Mouse (Mus musculus) limb, embryonic 13.5 days (tissue): ENCODE results near the gene Spen. TPM values are rescaled to one million over a fixed set of nuclear protein-coding genes. Genes with fewer than 3 reads are reported as not detected.
A peak's percentile ranks its signal among the peaks of the same experiment; 100 is the strongest.

ENCODE experiments used
- ATAC-seq: fragments of 200-750 bp; cut with Nextera tagmentation; 2 replicates; pipeline ENCODE4 v1.8.0; 2017; ENCODE audit warnings: low read depth, moderate number of reproducible peaks, moderate TSS enrichment; ENCODE audit not compliant: low FRiP score
- H3K27ac ChIP-seq: fragments of 300-500 bp; sonication (generic); 2 replicates; pipeline ENCODE4 v1.5.1; 2015; ENCODE audit warnings: inconsistent platforms, mild to moderate bottlenecking, moderate library complexity
- H3K27me3 ChIP-seq: fragments of 300-500 bp; sonication (generic); 2 replicates; pipeline ENCODE4 v1.6.1; 2015; ENCODE audit warnings: mild to moderate bottlenecking, inconsistent platforms
- H3K36me3 ChIP-seq: fragments of 300-500 bp; sonication (generic); 2 replicates; pipeline ENCODE4 v1.6.1; 2015; ENCODE audit warnings: inconsistent platforms, mild to moderate bottlenecking, moderate library complexity
- H3K4me1 ChIP-seq: fragments of 300-500 bp; sonication (generic); 2 replicates; pipeline ENCODE4 v1.6.1; 2015; ENCODE audit warnings: inconsistent platforms
- H3K4me2 ChIP-seq: fragments of 300-500 bp; sonication (generic); replicated peaks from 2 replicates; pipeline ENCODE4 v1.6.1; 2015; ENCODE audit warnings: inconsistent platforms, mild to moderate bottlenecking, moderate library complexity
- H3K4me3 ChIP-seq: fragments of 300-500 bp; sonication (generic); 2 replicates; pipeline ENCODE4 v1.5.1; 2015; ENCODE audit warnings: moderate library complexity, mild to moderate bottlenecking, inconsistent platforms
- H3K9ac ChIP-seq: fragments of 300-500 bp; sonication (generic); 2 replicates; pipeline ENCODE4 v1.6.1; 2015; ENCODE audit warnings: mild to moderate bottlenecking, inconsistent platforms
- H3K9me3 ChIP-seq: fragments of 300-500 bp; sonication (generic); 2 replicates; pipeline ENCODE4 v1.6.1; 2016; ENCODE audit warnings: inconsistent platforms
- WGBS: fragments of 180-500 bp; shearing (Covaris S2); methylation state at CpG from one replicate; pipeline ENCODE4 v1.1.7; 2015; 5-methylcytosine and 5-hydroxymethylcytosine counted together
- polyA plus RNA-seq: library from polyadenylated mRNA; unstranded; fragments of >200 nt; fragmentation: Nextera tagmentation; extraction: Ambion mirVana; gene quantifications from 2 replicates; pipeline ENCODE4 v1.2.1, GENCODE M21; 2015

Gene Spen
- polyA plus RNA-seq, 1 experiment from 2014 or later: 10.8 TPM

DNA sequence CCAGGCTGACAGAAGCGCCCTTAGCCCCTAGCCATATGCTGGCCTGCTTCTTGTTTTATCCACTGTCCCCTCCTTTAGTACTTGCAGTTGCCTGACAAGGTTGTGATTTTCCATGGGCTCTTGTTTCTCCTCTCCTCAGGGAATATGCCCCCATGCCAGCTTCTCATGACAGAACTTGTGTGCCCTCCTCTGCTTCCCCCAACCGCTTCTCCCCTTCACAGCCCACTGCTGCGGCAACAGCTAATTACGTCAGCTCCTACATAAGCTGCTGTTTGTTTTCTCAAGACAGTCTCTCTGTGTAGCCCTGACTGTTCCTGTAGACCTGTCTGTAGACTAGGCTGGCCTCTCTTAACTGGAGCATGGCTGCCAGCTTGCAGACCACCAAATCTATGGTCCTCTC, 82.9 kb downstream of the Spen start:
- peaks cover 44% of the 10 kb centered on the region for H3K36me3 ChIP-seq
- WGBS: 69% methylated on average over 4 of the region's 4 CpGs

GRCm38 (mm10) chr4:141454581-141455350, 83.6 kb downstream of the Spen start:
- Histone ChIP-seq H3K27ac (no peak overlapping the region; the same call in 1 of the 2 replicates), H3K27me3 (no peaks in the 10 kb centered on the region), H3K9ac (no peak overlapping the region), H3K4me2 (no peak overlapping the region), H3K36me3 (peaks cover 44% of the 10 kb centered on the region), H3K9me3 (no peaks in the 10 kb centered on the region), H3K4me3 (no peak overlapping the region), H3K4me1 (peaks cover 29% of the 10 kb centered on the region)
- WGBS: 82% methylated on average over 14 of the region's 14 CpGs
- no peak for ATAC-seq

More for the DNA sequence above, 82.9 kb downstream of the Spen start:
- Histone ChIP-seq H3K4me2 (no peak overlapping the region), H3K9ac (no peak overlapping the region), H3K4me1 (peaks cover 29% of the 10 kb centered on the region), H3K9me3 (no peaks in the 10 kb centered on the region), H3K27ac (no peak overlapping the region), H3K27me3 (no peaks in the 10 kb centered on the region), H3K4me3 (no peak overlapping the region)
- no peak for ATAC-seq

- H3K4me2 ChIP-seq: no peak overlapping the region
- no peaks in the 10 kb centered on the region for H3K9me3 ChIP-seq
- peaks cover 13% of the 10 kb centered on the region; the same call in 1 of the 2 replicates for H3K4me1 ChIP-seq
- H3K27ac ChIP-seq: no peak overlapping the region
- no peak overlapping the region for H3K9ac ChIP-seq
- no peak for ATAC-seq
- no peaks in the 10 kb centered on the region for H3K27me3 ChIP-seq
- H3K4me3 ChIP-seq: no peak overlapping the region
- WGBS: 93% methylated on average over 9 of the region's 9 CpGs
- H3K36me3 ChIP-seq: peaks cover 68% of the 10 kb centered on the region
These were observed 86.4 kb downstream of the Spen start for GRCm38 (mm10) chr4:141451916-141452450.

GRCm38 (mm10) chr4:141451251-141451650, 87.1 kb downstream of the Spen start:
- Histone ChIP-seq H3K4me2 (no peak overlapping the region), H3K27me3 (no peaks in the 10 kb centered on the region), H3K4me1 (peaks cover 15% of the 10 kb centered on the region), H3K4me3 (no peak overlapping the region), H3K27ac (no peak overlapping the region), H3K9ac (no peak overlapping the region), H3K9me3 (no peaks in the 10 kb centered on the region), H3K36me3 (peaks cover 71% of the 10 kb centered on the region)
- 86% methylated on average over 2 of the region's 2 CpGs for WGBS
- no peak for ATAC-seq

DNA sequence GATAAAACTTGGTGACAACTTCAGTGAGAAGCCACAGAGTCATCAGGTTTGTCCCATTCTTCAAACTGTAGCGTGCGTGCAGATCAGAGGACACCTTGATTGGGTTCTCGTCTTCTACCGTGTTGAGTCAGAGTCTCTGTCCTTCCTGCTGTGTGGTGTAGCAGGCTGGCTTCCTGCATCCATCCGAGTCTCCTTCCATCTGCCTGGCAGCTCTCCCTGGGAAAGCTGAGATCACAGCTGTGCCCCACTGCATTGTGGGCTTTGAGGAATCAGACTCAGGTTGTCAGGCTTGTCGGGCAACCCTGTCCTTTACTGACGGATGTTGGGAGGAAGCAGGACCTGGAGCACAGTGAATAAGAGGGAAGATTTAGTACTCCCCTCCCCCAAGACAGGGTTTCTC, 92.2 kb downstream of the Spen start:
- 75% methylated on average over 7 of the region's 7 CpGs for WGBS
- ATAC-seq: no peak
- Histone ChIP-seq H3K4me1 (peaks cover 18% of the 10 kb centered on the region), H3K36me3 (peaks cover 42% of the 10 kb centered on the region), H3K27ac (no peak overlapping the region), H3K27me3 (no peaks in the 10 kb centered on the region), H3K9me3 (no peaks in the 10 kb centered on the region), H3K9ac (no peak overlapping the region), H3K4me3 (peak overlapping the region; percentile 95), H3K4me2 (peak overlapping the region; percentile 81)

DNA sequence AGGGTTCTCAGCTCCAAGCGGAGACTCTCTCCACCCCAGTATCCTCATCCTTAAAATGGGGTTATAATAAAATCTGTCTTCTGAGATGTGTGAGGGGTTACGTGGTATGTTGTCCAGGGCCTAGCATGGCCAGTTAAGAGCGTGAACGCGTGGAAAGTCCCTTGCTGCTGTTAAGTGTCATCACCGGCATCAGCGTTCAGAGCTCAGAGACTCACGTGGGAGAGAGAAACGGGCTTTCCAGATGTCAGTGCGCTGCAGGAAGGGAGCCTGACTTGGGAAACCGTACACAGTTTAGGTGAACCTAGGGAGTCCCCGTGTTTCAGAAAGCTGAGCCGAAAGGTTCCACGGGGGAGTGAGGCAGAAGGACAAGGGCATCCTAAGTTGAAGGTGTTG, 93.1 kb downstream of the Spen start:
- peak overlapping the region; percentile 69; the same call in 1 of the 2 replicates for H3K27ac ChIP-seq
- peak overlapping the region; percentile 95 for H3K4me3 ChIP-seq
- H3K4me2 ChIP-seq: peak overlapping the region; percentile 81
- H3K36me3 ChIP-seq: peaks cover 41% of the 10 kb centered on the region
- no peaks in the 10 kb centered on the region for H3K9me3 ChIP-seq
- peaks cover 18% of the 10 kb centered on the region for H3K4me1 ChIP-seq
- 13% methylated on average over 14 of the region's 14 CpGs for WGBS
- ATAC-seq: no peak
- H3K27me3 ChIP-seq: no peaks in the 10 kb centered on the region
- H3K9ac ChIP-seq: peak overlapping the region; percentile 95

- H3K4me3 ChIP-seq: peak within 1 kb of the TSS; percentile 95
- H3K36me3 ChIP-seq: peaks cover 35% of the 10 kb centered on the region
- H3K27ac ChIP-seq: peak within 1 kb of the TSS; percentile 69; the same call in 1 of the 2 replicates
- peaks cover 18% of the 10 kb centered on the region for H3K4me1 ChIP-seq
- H3K27me3 ChIP-seq: no peaks in the 10 kb centered on the region
- H3K9ac ChIP-seq: peak within 1 kb of the TSS; percentile 95
- peak within 1 kb of the TSS; percentile 81 for H3K4me2 ChIP-seq
- ATAC-seq: peak; percentile 87
- no peaks in the 10 kb centered on the region for H3K9me3 ChIP-seq
- under 1% methylated on average over 85 of the region's 102 CpGs for WGBS
These were observed 93.7 kb downstream of the Spen start, which contains the start of gene Zbtb17 for GRCm38 (mm10) chr4:141444451-141445327. Gene Zbtb17 (plus strand): TSS chr4:141444654.

DNA sequence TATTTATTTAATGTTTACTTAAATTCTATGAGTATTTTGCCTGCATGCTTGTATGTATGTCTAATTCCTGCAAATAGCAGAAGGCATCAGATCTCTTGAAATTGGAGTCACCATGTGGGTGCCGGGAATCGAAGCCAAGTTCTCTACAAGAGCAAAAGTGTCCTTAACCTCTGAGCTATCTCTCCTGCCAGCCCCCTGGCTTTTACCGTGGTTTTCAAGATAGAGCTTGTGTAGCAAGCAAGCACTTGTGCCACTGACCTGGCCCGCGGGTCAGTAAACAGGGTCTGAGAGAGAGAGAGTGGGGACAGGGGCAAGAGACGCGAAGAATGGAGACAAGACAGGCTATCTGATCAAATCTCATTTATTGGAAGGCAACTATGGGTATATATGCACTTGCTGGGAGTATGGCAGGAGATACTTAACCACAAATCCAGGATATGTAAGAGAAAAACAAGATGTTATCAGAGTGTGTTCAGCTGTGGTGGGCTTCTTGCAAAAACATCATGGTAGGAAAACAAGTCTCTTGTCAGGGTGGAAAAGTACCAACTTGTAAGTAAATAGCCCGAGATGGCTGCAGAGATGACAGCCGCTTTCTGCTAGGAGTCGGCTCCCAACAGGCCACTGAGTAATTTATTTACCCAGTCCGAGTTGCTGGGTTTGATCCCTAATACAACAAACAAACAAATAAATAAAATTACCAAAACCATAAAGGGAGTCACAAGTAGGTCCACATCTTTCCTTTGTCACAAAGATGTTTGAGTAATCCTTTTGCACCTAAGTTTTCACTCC, 94.6 kb downstream of the Spen start:
- Histone ChIP-seq H3K4me1 (peaks cover 18% of the 10 kb centered on the region), H3K27ac (no peak overlapping the region), H3K4me2 (peak overlapping the region; percentile 81), H3K27me3 (no peaks in the 10 kb centered on the region), H3K9me3 (no peaks in the 10 kb centered on the region), H3K4me3 (peak overlapping the region; percentile 95), H3K9ac (peak overlapping the region; percentile 95), H3K36me3 (peaks cover 26% of the 10 kb centered on the region)
- WGBS: 50% methylated on average over 11 of the region's 11 CpGs
- no peak for ATAC-seq

- no peaks in the 10 kb centered on the region for H3K9me3 ChIP-seq
- no peak for ATAC-seq
- no peaks in the 10 kb centered on the region for H3K27me3 ChIP-seq
- no peaks in the 10 kb centered on the region for H3K36me3 ChIP-seq
- no peak overlapping the region for H3K9ac ChIP-seq
- no peak overlapping the region for H3K4me2 ChIP-seq
- H3K4me1 ChIP-seq: peaks cover 12% of the 10 kb centered on the region
- H3K4me3 ChIP-seq: no peak overlapping the region
- no peak overlapping the region for H3K27ac ChIP-seq
These were observed 97.5 kb downstream of the Spen start for GRCm38 (mm10) chr4:141440877-141441276.

GRCm38 (mm10) chr4:141439083-141439803, 99.2 kb downstream of the Spen start:
- Histone ChIP-seq H3K4me3 (no peak overlapping the region), H3K36me3 (no peaks in the 10 kb centered on the region), H3K4me1 (peaks cover 5% of the 10 kb centered on the region), H3K9me3 (no peaks in the 10 kb centered on the region), H3K4me2 (no peak overlapping the region), H3K27me3 (no peaks in the 10 kb centered on the region), H3K27ac (no peak overlapping the region), H3K9ac (no peak overlapping the region)
- ATAC-seq: no peak
- WGBS: 81% methylated on average over 12 of the region's 12 CpGs

GRCm38 (mm10) chr4:141435974-141436373, 102.4 kb downstream of the Spen start, which contains the start of gene Srarp:
Gene Srarp (minus strand): TSS chr4:141436105.
- WGBS: 62% methylated on average over 1 of the region's 1 CpGs
- Histone ChIP-seq H3K9me3 (no peaks in the 10 kb centered on the region), H3K36me3 (no peaks in the 10 kb centered on the region), H3K4me2 (no peak within 1 kb of the TSS), H3K27me3 (no peaks in the 10 kb centered on the region), H3K27ac (no peak within 1 kb of the TSS), H3K4me3 (no peak within 1 kb of the TSS), H3K9ac (no peak within 1 kb of the TSS), H3K4me1 (no peaks in the 10 kb centered on the region)
- no peak for ATAC-seq
